Mouse (Mus musculus): ENCODE measurements around the gene Gpc6. TPM values are rescaled to one million over a fixed set of nuclear protein-coding genes. Genes with fewer than 3 reads are reported as not detected.

Gene Gpc6
- polyA plus RNA-seq, 1 experiment from 2014 or later = 24.6 TPM

- ATAC-seq (ENCODE audit: low FRiP score) = no peak
- Histone ChIP-seq H3K27me3 (replicated peaks) (no peaks in the 10 kb centered on the region), H3K27ac (replicated peaks) (no peak overlapping the region), H3K4me3 (replicated peaks) (no peak overlapping the region), H3K4me2 (no peak overlapping the region), H3K9me3 (replicated peaks) (no peaks in the 10 kb centered on the region), H3K9ac (replicated peaks) (no peak overlapping the region), H3K36me3 (no peaks in the 10 kb centered on the region), H3K4me1 (no peaks in the 10 kb centered on the region)
Measured at GRCm38 (mm10) chr14:116957154-116957553, 32.0 kb downstream of the Gpc6 start.

GRCm38 (mm10) chr14:116964837-116965236 is 39.7 kb downstream of the Gpc6 start:
- WGBS = 83% methylated on average over 6 of the region's 6 CpGs
- no peaks in the 10 kb centered on the region for H3K27me3 ChIP-seq (replicated peaks)
- no peaks in the 10 kb centered on the region for H3K9me3 ChIP-seq (replicated peaks)
- no peak for ATAC-seq (ENCODE audit: low FRiP score)
- no peaks in the 10 kb centered on the region for H3K36me3 ChIP-seq
- H3K4me2 ChIP-seq = no peak overlapping the region
- H3K27ac ChIP-seq (replicated peaks) = no peak overlapping the region
- no peak overlapping the region for H3K4me3 ChIP-seq (replicated peaks)
- no peak overlapping the region for H3K9ac ChIP-seq (replicated peaks)
- no peaks in the 10 kb centered on the region for H3K4me1 ChIP-seq

- H3K9ac ChIP-seq (replicated peaks) = no peak overlapping the region
- 87% methylated on average over 3 of the region's 3 CpGs for WGBS
- no peaks in the 10 kb centered on the region for H3K36me3 ChIP-seq
- no peak overlapping the region for H3K4me2 ChIP-seq
- ATAC-seq (ENCODE audit: low FRiP score) = no peak
- no peak overlapping the region for H3K4me3 ChIP-seq (replicated peaks)
- no peaks in the 10 kb centered on the region for H3K27me3 ChIP-seq (replicated peaks)
- H3K27ac ChIP-seq (replicated peaks) = no peak overlapping the region
- H3K4me1 ChIP-seq = no peaks in the 10 kb centered on the region
- no peaks in the 10 kb centered on the region for H3K9me3 ChIP-seq (replicated peaks)
Measured at GRCm38 (mm10) chr14:116974708-116975107, 49.6 kb downstream of the Gpc6 start.

GRCm38 (mm10) chr14:116975224-116975623 is 50.1 kb downstream of the Gpc6 start:
- no peak for ATAC-seq (ENCODE audit: low FRiP score)
- H3K4me3 ChIP-seq (replicated peaks) = no peak overlapping the region
- no peaks in the 10 kb centered on the region for H3K36me3 ChIP-seq
- H3K4me2 ChIP-seq = no peak overlapping the region
- no peak overlapping the region for H3K9ac ChIP-seq (replicated peaks)
- H3K27me3 ChIP-seq (replicated peaks) = no peaks in the 10 kb centered on the region
- H3K4me1 ChIP-seq = no peaks in the 10 kb centered on the region
- 79% methylated on average over 4 of the region's 4 CpGs for WGBS
- H3K9me3 ChIP-seq (replicated peaks) = no peaks in the 10 kb centered on the region
- no peak overlapping the region for H3K27ac ChIP-seq (replicated peaks)

- Histone ChIP-seq H3K9me3 (replicated peaks) (no peaks in the 10 kb centered on the region), H3K4me3 (replicated peaks) (no peak overlapping the region), H3K27me3 (replicated peaks) (no peaks in the 10 kb centered on the region), H3K4me2 (no peak overlapping the region), H3K36me3 (no peaks in the 10 kb centered on the region), H3K27ac (replicated peaks) (no peak overlapping the region), H3K4me1 (no peaks in the 10 kb centered on the region), H3K9ac (replicated peaks) (no peak overlapping the region)
- 92% methylated on average over 2 of the region's 2 CpGs for WGBS
- no peak for ATAC-seq (ENCODE audit: low FRiP score)
Measured at GRCm38 (mm10) chr14:116977259-116977658, 52.1 kb downstream of the Gpc6 start.

GRCm38 (mm10) chr14:116979714-116980382 is 54.7 kb downstream of the Gpc6 start:
- H3K4me2 ChIP-seq = no peak overlapping the region
- no peak overlapping the region for H3K27ac ChIP-seq (replicated peaks)
- H3K4me3 ChIP-seq (replicated peaks) = no peak overlapping the region
- no peaks in the 10 kb centered on the region for H3K27me3 ChIP-seq (replicated peaks)
- H3K4me1 ChIP-seq = no peaks in the 10 kb centered on the region
- H3K36me3 ChIP-seq = no peaks in the 10 kb centered on the region
- no peak overlapping the region for H3K9ac ChIP-seq (replicated peaks)
- WGBS = 90% methylated on average over 10 of the region's 10 CpGs
- H3K9me3 ChIP-seq (replicated peaks) = no peaks in the 10 kb centered on the region
- no peak for ATAC-seq (ENCODE audit: low FRiP score)

- no peak for ATAC-seq (ENCODE audit: low FRiP score)
- WGBS = 92% methylated on average over 4 of the region's 4 CpGs
- H3K27ac ChIP-seq (replicated peaks) = no peak overlapping the region
- no peak overlapping the region for H3K4me3 ChIP-seq (replicated peaks)
- H3K4me2 ChIP-seq = no peak overlapping the region
- H3K9ac ChIP-seq (replicated peaks) = no peak overlapping the region
- H3K36me3 ChIP-seq = no peaks in the 10 kb centered on the region
- no peaks in the 10 kb centered on the region for H3K4me1 ChIP-seq
- H3K27me3 ChIP-seq (replicated peaks) = no peaks in the 10 kb centered on the region
- H3K9me3 ChIP-seq (replicated peaks) = no peaks in the 10 kb centered on the region
Measured at GRCm38 (mm10) chr14:116981711-116982110, 56.6 kb downstream of the Gpc6 start.

GRCm38 (mm10) chr14:116987341-116987740 is 62.2 kb downstream of the Gpc6 start:
- WGBS = 85% methylated on average over 3 of the region's 3 CpGs
- no peak overlapping the region for H3K4me2 ChIP-seq
- no peaks in the 10 kb centered on the region for H3K9me3 ChIP-seq (replicated peaks)
- H3K4me1 ChIP-seq = no peaks in the 10 kb centered on the region
- H3K9ac ChIP-seq (replicated peaks) = no peak overlapping the region
- no peaks in the 10 kb centered on the region for H3K36me3 ChIP-seq
- no peak for ATAC-seq (ENCODE audit: low FRiP score)
- no peak overlapping the region for H3K4me3 ChIP-seq (replicated peaks)
- H3K27ac ChIP-seq (replicated peaks) = no peak overlapping the region
- H3K27me3 ChIP-seq (replicated peaks) = no peaks in the 10 kb centered on the region

- no peak for ATAC-seq (ENCODE audit: low FRiP score)
- H3K36me3 ChIP-seq = no peaks in the 10 kb centered on the region
- H3K27ac ChIP-seq (replicated peaks) = no peak overlapping the region
- WGBS = 78% methylated on average over 1 of the region's 1 CpGs
- no peaks in the 10 kb centered on the region for H3K27me3 ChIP-seq (replicated peaks)
- no peak overlapping the region for H3K4me3 ChIP-seq (replicated peaks)
- no peak overlapping the region for H3K9ac ChIP-seq (replicated peaks)
- H3K4me2 ChIP-seq = no peak overlapping the region
- H3K4me1 ChIP-seq = no peaks in the 10 kb centered on the region
- no peaks in the 10 kb centered on the region for H3K9me3 ChIP-seq (replicated peaks)
Measured at GRCm38 (mm10) chr14:117000376-117000775, 75.3 kb downstream of the Gpc6 start.

GRCm38 (mm10) chr14:117002313-117002712 is 77.2 kb downstream of the Gpc6 start:
- H3K9me3 ChIP-seq (replicated peaks) = no peaks in the 10 kb centered on the region
- H3K4me1 ChIP-seq = no peaks in the 10 kb centered on the region
- ATAC-seq (ENCODE audit: low FRiP score) = no peak
- no peak overlapping the region for H3K9ac ChIP-seq (replicated peaks)
- 62% methylated on average over 8 of the region's 8 CpGs for WGBS
- no peaks in the 10 kb centered on the region for H3K27me3 ChIP-seq (replicated peaks)
- H3K4me2 ChIP-seq = no peak overlapping the region
- H3K4me3 ChIP-seq (replicated peaks) = no peak overlapping the region
- no peaks in the 10 kb centered on the region for H3K36me3 ChIP-seq
- no peak overlapping the region for H3K27ac ChIP-seq (replicated peaks)

GRCm38 (mm10) chr14:117008781-117009180 is 83.7 kb downstream of the Gpc6 start:
- Histone ChIP-seq H3K27me3 (replicated peaks) (no peaks in the 10 kb centered on the region), H3K9me3 (replicated peaks) (no peaks in the 10 kb centered on the region), H3K9ac (replicated peaks) (no peak overlapping the region), H3K27ac (replicated peaks) (no peak overlapping the region), H3K4me2 (no peak overlapping the region), H3K4me1 (no peaks in the 10 kb centered on the region), H3K36me3 (no peaks in the 10 kb centered on the region), H3K4me3 (replicated peaks) (no peak overlapping the region)
- ATAC-seq (ENCODE audit: low FRiP score) = no peak
- 88% methylated on average over 3 of the region's 3 CpGs for WGBS

GRCm38 (mm10) chr14:117012969-117013368 is 87.9 kb downstream of the Gpc6 start:
- H3K4me2 ChIP-seq = no peak overlapping the region
- no peak for ATAC-seq (ENCODE audit: low FRiP score)
- H3K27me3 ChIP-seq (replicated peaks) = no peaks in the 10 kb centered on the region
- no peak overlapping the region for H3K27ac ChIP-seq (replicated peaks)
- H3K4me1 ChIP-seq = no peaks in the 10 kb centered on the region
- H3K4me3 ChIP-seq (replicated peaks) = no peak overlapping the region
- WGBS = 9% methylated on average over 1 of the region's 1 CpGs
- H3K9me3 ChIP-seq (replicated peaks) = no peaks in the 10 kb centered on the region
- H3K9ac ChIP-seq (replicated peaks) = no peak overlapping the region
- no peaks in the 10 kb centered on the region for H3K36me3 ChIP-seq
